Mouse (Mus musculus) MEL (cell line): ENCODE data around the gene Ttc41. TPM values are rescaled to one million over a fixed set of nuclear protein-coding genes. Genes with fewer than 3 reads are reported as not detected.

Experiments
- DNase-seq: peaks from one replicate; pipeline ENCODE4 v3.0.0; 2011; ENCODE audit warnings: low read depth, low spot score
- H3K27ac ChIP-seq: 2 replicates; pipeline ENCODE4 v1.5.1; 2012; ENCODE audit warnings: low read depth, mild to moderate bottlenecking, control low read depth, low read length, moderate library complexity; ENCODE audit not compliant: control insufficient read depth
- H3K27me3 ChIP-seq, 2 experiments: fragments of 150-350 bp in 1 of 2; sonication (generic) in 1 of 2; 2 replicates each; pipeline ENCODE4 v1.6.1; 2012; ENCODE audit warnings: low read length in 2 of 2, mild to moderate bottlenecking in 2 of 2, improper control_type of control experiment in 1 of 2, moderate library complexity in 1 of 2; ENCODE audit not compliant: insufficient read depth in 2 of 2, control insufficient read depth in 1 of 2
- H3K36me3 ChIP-seq, 2 experiments: 2 replicates each; pipeline ENCODE4 v1.6.1; 2012 to 2014; ENCODE audit warnings: low read length in 2 of 2, improper control_type of control experiment in 1 of 2, inconsistent platforms in 1 of 2, mild to moderate bottlenecking in 1 of 2; ENCODE audit not compliant: insufficient read depth in 2 of 2, control insufficient read depth in 1 of 2
- H3K4me1 ChIP-seq, 2 experiments: fragments of 150-350 bp in 1 of 2; sonication (generic) in 1 of 2; 2 replicates each; pipeline ENCODE4 v1.6.1; 2012; ENCODE audit warnings: low read length in 2 of 2, improper control_type of control experiment in 1 of 2, mild to moderate bottlenecking in 1 of 2; ENCODE audit not compliant: insufficient read depth in 2 of 2, control insufficient read depth in 1 of 2
- H3K4me3 ChIP-seq, 2 experiments: fragments of 150-350 bp in 1 of 2; sonication (generic) in 1 of 2; 2 replicates each; pipeline ENCODE4 v1.5.1; 2012; ENCODE audit warnings: low read depth in 2 of 2, low read length in 2 of 2, mild to moderate bottlenecking in 2 of 2, moderate library complexity in 2 of 2, control low read depth in 1 of 2, improper control_type of control experiment in 1 of 2; ENCODE audit not compliant: control insufficient read depth in 1 of 2, insufficient read depth in 1 of 2
- H3K79me2 ChIP-seq: 2 replicates; pipeline ENCODE4 v1.6.1; 2012; ENCODE audit warnings: mild to moderate bottlenecking, low read length, moderate library complexity; ENCODE audit not compliant: control insufficient read depth, poor library complexity, insufficient read depth
- H3K9ac ChIP-seq: 2 replicates; pipeline ENCODE4 v1.6.1; 2012; ENCODE audit warnings: low read depth, mild to moderate bottlenecking, control low read depth, low read length, moderate library complexity; ENCODE audit not compliant: control insufficient read depth, poor library complexity, severe bottlenecking
- H3K9me3 ChIP-seq: fragments of 150-350 bp; sonication (generic); replicated peaks from 2 replicates; pipeline ENCODE4 v1.6.1; 2012; ENCODE audit warnings: mild to moderate bottlenecking, low read length, improper control_type of control experiment, moderate library complexity; ENCODE audit not compliant: insufficient read depth
- BHLHE40 ChIP-seq: IDR thresholded peaks from 2 replicates; pipeline ENCODE4 v1.6.1; 2012; ENCODE audit warnings: low read depth, mild to moderate bottlenecking, inconsistent platforms, low read length, improper control_type of control experiment, borderline replicate concordance
- CHD2 ChIP-seq: IDR thresholded peaks from 2 replicates; pipeline ENCODE4 v1.6.1; 2011; ENCODE audit warnings: low read length, improper control_type of control experiment
- CTCF ChIP-seq, 3 experiments: IDR thresholded peaks in 2 of 3; conservative IDR thresholded peaks in 1 of 3; 2 replicates each; pipeline ENCODE4 v1.5.1; 2011 to 2012; ENCODE audit warnings: low read length in 3 of 3, low read depth in 2 of 3, mild to moderate bottlenecking in 2 of 3, improper control_type of control experiment in 1 of 3, inconsistent platforms in 1 of 3, mixed read lengths in 1 of 3, moderate library complexity in 1 of 3; ENCODE audit not compliant: control insufficient read depth in 1 of 3, insufficient read depth in 1 of 3, poor library complexity in 1 of 3, severe bottlenecking in 1 of 3
- E2F4 ChIP-seq: IDR thresholded peaks from 2 replicates; pipeline ENCODE4 v1.6.1; 2011; ENCODE audit warnings: low read depth, low read length, improper control_type of control experiment, borderline replicate concordance
- EP300 ChIP-seq, 2 experiments: IDR thresholded peaks; 2 replicates each; pipeline ENCODE4 v1.6.1; 2011; ENCODE audit warnings: improper control_type of control experiment in 2 of 2, low read length in 2 of 2, low read depth in 1 of 2, mild to moderate bottlenecking in 1 of 2
- ETS1 ChIP-seq: IDR thresholded peaks from 2 replicates; pipeline ENCODE4 v1.6.1; 2012; ENCODE audit warnings: low read depth, mild to moderate bottlenecking, inconsistent platforms, low read length, improper control_type of control experiment, moderate library complexity
- GABPA ChIP-seq: IDR thresholded peaks from 2 replicates; pipeline ENCODE4 v1.6.1; 2012; ENCODE audit warnings: low read depth, mild to moderate bottlenecking, inconsistent platforms, low read length, improper control_type of control experiment, moderate library complexity
- GATA1 ChIP-seq: IDR thresholded peaks from 2 replicates; pipeline ENCODE4 v1.6.1; 2011; ENCODE audit warnings: low read depth, low read length, improper control_type of control experiment
- JUND ChIP-seq: IDR thresholded peaks from 2 replicates; pipeline ENCODE4 v1.6.1; 2011; ENCODE audit warnings: low read depth, mild to moderate bottlenecking, improper control_type of control experiment, low read length
- KAT2A ChIP-seq: conservative IDR thresholded peaks from 2 replicates; pipeline ENCODE4 v1.6.1; 2012; ENCODE audit warnings: low read depth, low read length, improper control_type of control experiment, inconsistent platforms
- MAX ChIP-seq: IDR thresholded peaks from 2 replicates; pipeline ENCODE4 v1.6.1; 2011; ENCODE audit warnings: low read length, improper control_type of control experiment
- MAZ ChIP-seq: IDR thresholded peaks from 2 replicates; pipeline ENCODE4 v1.6.1; 2012; ENCODE audit warnings: low read depth, mild to moderate bottlenecking, inconsistent platforms, low read length, improper control_type of control experiment
- MEF2A ChIP-seq: IDR thresholded peaks from 2 replicates; pipeline ENCODE4 v1.6.1; 2014; ENCODE audit warnings: low read depth, mild to moderate bottlenecking, inconsistent platforms, low read length, improper control_type of control experiment; ENCODE audit not compliant: poor library complexity, insufficient replicate concordance, severe bottlenecking; ENCODE audit errors: extremely low read depth
- MYB ChIP-seq: IDR thresholded peaks from 2 replicates; pipeline ENCODE4 v1.6.1; 2011; ENCODE audit warnings: mild to moderate bottlenecking, low read depth, low read length, improper control_type of control experiment
- MYC ChIP-seq: IDR thresholded peaks from 2 replicates; pipeline ENCODE4 v1.6.1; 2011; ENCODE audit warnings: low read depth, mild to moderate bottlenecking, low read length, improper control_type of control experiment, moderate library complexity
- POLR2A ChIP-seq, 2 experiments: IDR thresholded peaks; 2 replicates each; pipeline ENCODE4 v1.6.1; 2011 to 2012; ENCODE audit warnings: low read length in 2 of 2, mild to moderate bottlenecking in 2 of 2, control low read depth in 1 of 2, improper control_type of control experiment in 1 of 2, low read depth in 1 of 2, moderate library complexity in 1 of 2; ENCODE audit not compliant: control insufficient read depth in 1 of 2, insufficient read depth in 1 of 2, poor library complexity in 1 of 2
- POLR2AphosphoS5 ChIP-seq: IDR thresholded peaks from 2 replicates; pipeline ENCODE4 v1.6.1; 2012; ENCODE audit warnings: low read depth, borderline replicate concordance, mild to moderate bottlenecking, inconsistent platforms, low read length, moderate library complexity, mixed read lengths
- RAD21 ChIP-seq: IDR thresholded peaks from 2 replicates; pipeline ENCODE4 v1.6.1; 2011; ENCODE audit warnings: mild to moderate bottlenecking, low read depth, low read length, improper control_type of control experiment
- RCOR1 ChIP-seq: IDR thresholded peaks from 2 replicates; pipeline ENCODE4 v1.6.1; 2012; ENCODE audit warnings: low read depth, mild to moderate bottlenecking, inconsistent platforms, low read length, improper control_type of control experiment
- SIN3A ChIP-seq: IDR thresholded peaks from 2 replicates; pipeline ENCODE4 v1.6.1; 2012; ENCODE audit warnings: low read length, improper control_type of control experiment, inconsistent platforms
- SMC3 ChIP-seq: IDR thresholded peaks from 2 replicates; pipeline ENCODE4 v1.6.1; 2011; ENCODE audit warnings: low read depth, low read length, improper control_type of control experiment
- TBP ChIP-seq: IDR thresholded peaks from 2 replicates; pipeline ENCODE4 v1.8.0; 2011; ENCODE audit warnings: low read depth, low read length, improper control_type of control experiment
- TCF12 ChIP-seq: IDR thresholded peaks from 2 replicates; pipeline ENCODE4 v1.6.1; 2014; ENCODE audit warnings: low read depth, mild to moderate bottlenecking, inconsistent platforms, low read length, improper control_type of control experiment, moderate library complexity
- USF2 ChIP-seq, 2 experiments: IDR thresholded peaks; 2 replicates each; pipeline ENCODE4 v1.6.1; 2011 to 2012; ENCODE audit warnings: improper control_type of control experiment in 2 of 2, low read length in 2 of 2, borderline replicate concordance in 1 of 2, inconsistent platforms in 1 of 2, low read depth in 1 of 2, mild to moderate bottlenecking in 1 of 2; ENCODE audit not compliant: insufficient read depth in 1 of 2
- ZC3H11A ChIP-seq: IDR thresholded peaks from 2 replicates; pipeline ENCODE4 v1.6.1; 2012; ENCODE audit warnings: low read depth, mild to moderate bottlenecking, inconsistent platforms, low read length, improper control_type of control experiment
- ZKSCAN1 ChIP-seq: IDR thresholded peaks from 2 replicates; pipeline ENCODE4 v1.6.1; 2012; ENCODE audit warnings: low read depth, mild to moderate bottlenecking, inconsistent platforms, low read length, improper control_type of control experiment, moderate library complexity
- ZNF384 ChIP-seq: IDR thresholded peaks from 2 replicates; pipeline ENCODE4 v1.6.1; 2012; ENCODE audit warnings: low read depth, mild to moderate bottlenecking, inconsistent platforms, low read length, improper control_type of control experiment
- polyA plus RNA-seq, 2 experiments: library from polyadenylated mRNA; stranded (reverse) in 1 of 2; unstranded in 1 of 2; fragments of >175 nt in 1 of 2; fragments of >200 nt in 1 of 2; gene quantifications; 2 replicates each; pipeline versions ENCODE4 v1.2.1 to v1.2.4; 2012; ENCODE audit warnings: low replicate concordance in 2 of 2, low read depth in 1 of 2; ENCODE audit not compliant: insufficient read length in 2 of 2, insufficient read depth in 1 of 2, missing spikeins in 1 of 2
- total RNA-seq: library from RNA; depleted of rRNA; stranded (reverse); fragments of 300-350 nt; gene quantifications from 2 replicates; pipeline ENCODE4 v1.2.3, GENCODE M21; 2012

The Ttc41 gene
- total and polyA plus RNA-seq, 3 experiments = 1.0 to 2.1 TPM; not detected in 1

DNA sequence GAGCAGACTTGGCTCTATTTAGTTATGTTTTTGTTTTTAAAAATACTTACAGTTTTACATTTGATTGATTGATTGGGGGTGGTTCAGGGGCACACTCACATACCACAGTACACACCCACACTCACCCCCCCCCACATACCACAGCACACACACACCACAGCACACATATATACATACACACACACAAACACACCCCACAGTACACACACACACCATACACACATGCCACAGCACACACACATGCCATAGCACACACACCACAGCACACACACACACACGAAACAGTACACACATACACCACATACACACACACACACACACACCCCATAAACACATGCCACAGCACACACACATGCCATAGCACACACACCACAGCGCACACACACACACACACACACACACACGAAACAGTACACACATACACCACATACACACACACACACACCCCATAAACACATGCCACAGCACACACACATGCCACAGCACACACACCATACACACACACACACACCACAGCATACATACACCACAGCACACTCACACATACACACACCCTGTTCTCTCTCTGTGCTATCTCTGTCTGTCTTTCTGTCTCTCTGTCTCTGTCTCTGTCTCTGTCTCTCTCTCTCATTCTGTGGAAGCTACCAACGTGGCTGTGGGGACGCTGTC lies 90.6 kb downstream of the Ttc41 start:
- no peak for DNase-seq
- no peaks in the 10 kb centered on the region for H3K27me3 ChIP-seq
- no peaks in the 10 kb centered on the region for H3K9me3 ChIP-seq
- H3K27ac ChIP-seq = no peak overlapping the region
- H3K9ac ChIP-seq = no peak overlapping the region
- TF ChIP-seq ZKSCAN1 (no peak), JUND (no peak), MEF2A (no peak), CTCF (IDR thresholded peaks at IDR 0.05 in 2 of 3, conservative IDR thresholded peaks at IDR 0.05 in 1 of 3; ENCODE audit: control insufficient read depth in 1 of 3, insufficient read depth in 1 of 3, low read depth in 2 of 3, low read length in 3 of 3, poor library complexity in 1 of 3, severe bottlenecking in 1 of 3) (no peak), SMC3 (no peak), POLR2A (IDR thresholded peaks at IDR 0.05; ENCODE audit: control insufficient read depth in 1 of 2, insufficient read depth in 1 of 2, low read depth in 1 of 2, low read length in 2 of 2, poor library complexity in 1 of 2) (no peak), GABPA (no peak), CHD2 (no peak), MAZ (no peak), TBP (no peak), SIN3A (no peak), ZC3H11A (no peak), BHLHE40 (no peak), KAT2A (no peak), ZNF384 (no peak), TCF12 (no peak), RAD21 (no peak), E2F4 (no peak)
- peaks cover 26% of the 10 kb centered on the region for H3K79me2 ChIP-seq
- no peaks in the 10 kb centered on the region; a peak in 2 of 4 replicates for H3K36me3 ChIP-seq
- H3K4me1 ChIP-seq = no peaks in the 10 kb centered on the region
- no peak overlapping the region for H3K4me3 ChIP-seq

DNA sequence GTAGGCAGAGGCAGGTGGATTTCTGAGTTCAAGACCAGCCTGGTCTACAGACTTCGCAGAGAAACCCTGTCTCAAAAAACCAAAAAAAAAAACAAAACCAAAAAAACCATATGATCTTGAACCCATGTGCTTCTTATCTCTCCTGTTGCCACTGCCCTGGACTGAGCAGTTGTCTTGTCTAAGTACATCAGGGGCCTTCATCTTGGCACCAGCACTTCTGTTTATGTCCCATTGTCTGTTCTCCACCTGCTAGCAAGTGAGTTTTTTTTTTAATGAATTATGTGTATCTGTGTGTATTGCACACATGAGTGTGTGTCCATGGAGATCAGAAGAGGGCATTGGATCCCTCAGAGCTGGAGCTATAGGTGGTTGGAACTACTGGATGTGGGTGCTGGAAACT lies 101.8 kb downstream of the Ttc41 start:
- DNase-seq = no peak
- no peak overlapping the region for H3K9ac ChIP-seq
- peaks cover 1% of the 10 kb centered on the region; the same call in 1 of the 2 replicates for H3K79me2 ChIP-seq
- peaks cover 0 to 12% of the 10 kb centered on the region in 2 experiments; a peak in 2 of 4 replicates for H3K36me3 ChIP-seq
- TF ChIP-seq USF2 (IDR thresholded peaks at IDR 0.05; ENCODE audit: borderline replicate concordance in 1 of 2, insufficient read depth in 1 of 2, low read depth in 1 of 2, low read length in 2 of 2) = no peak
- TF ChIP-seq POLR2A (IDR thresholded peaks at IDR 0.05; ENCODE audit: control insufficient read depth in 1 of 2, insufficient read depth in 1 of 2, low read depth in 1 of 2, low read length in 2 of 2, poor library complexity in 1 of 2) = no peak
- no peak for TF ChIP-seq EP300 (IDR thresholded peaks at IDR 0.05; ENCODE audit: low read depth in 1 of 2, low read length in 2 of 2)
- no peak for TF ChIP-seq KAT2A
- TF ChIP-seq MYC = no peak
- no peak for TF ChIP-seq ZC3H11A
- no peak for TF ChIP-seq ETS1
- TF ChIP-seq SIN3A = no peak
- no peak for TF ChIP-seq GATA1
- no peak for TF ChIP-seq E2F4
- TF ChIP-seq POLR2AphosphoS5 = no peak
- no peak for TF ChIP-seq GABPA
- TF ChIP-seq RCOR1 = no peak
- no peak for TF ChIP-seq MAX
- no peak for TF ChIP-seq TCF12
- TF ChIP-seq ZNF384 = no peak
- TF ChIP-seq BHLHE40 = no peak
- no peak for TF ChIP-seq MYB
- TF ChIP-seq, all 39 proteins: peak for 0
- no peaks in the 10 kb centered on the region for H3K9me3 ChIP-seq
- no peak overlapping the region for H3K4me3 ChIP-seq
- H3K27ac ChIP-seq = no peak overlapping the region
- no peaks in the 10 kb centered on the region for H3K27me3 ChIP-seq
- H3K4me1 ChIP-seq = no peaks in the 10 kb centered on the region
